Mouse (Mus musculus) midbrain, embryonic 16.5 days (tissue): ENCODE results near the gene Dppa5a. TPM values are rescaled to one million over a fixed set of nuclear protein-coding genes. Genes with fewer than 3 reads are reported as not detected.

ENCODE experiments used
- ATAC-seq: fragments of 200-750 bp; cut with Nextera tagmentation; 2 replicates; pipeline ENCODE4 v1.8.0; 2017; ENCODE audit warnings: moderate TSS enrichment
- H3K27ac ChIP-seq: fragments of 300-500 bp; sonication (generic); 2 replicates; pipeline ENCODE4 v1.5.1; 2014; ENCODE audit warnings: mild to moderate bottlenecking, low read length, mixed read lengths
- H3K27me3 ChIP-seq: fragments of 300-500 bp; sonication (generic); 2 replicates; pipeline ENCODE4 v1.6.1; 2014; ENCODE audit warnings: low read depth, low read length, mixed read lengths; ENCODE audit not compliant: control insufficient read depth, insufficient read depth
- H3K36me3 ChIP-seq: fragments of 300-500 bp; sonication (generic); 2 replicates; pipeline ENCODE4 v1.6.1; 2014; ENCODE audit warnings: mild to moderate bottlenecking, low read length, moderate library complexity, mixed read lengths; ENCODE audit not compliant: control insufficient read depth, insufficient read depth
- H3K4me1 ChIP-seq: fragments of 300-500 bp; sonication (generic); 2 replicates; pipeline ENCODE4 v1.6.1; 2014; ENCODE audit warnings: mild to moderate bottlenecking, low read length, mixed read lengths; ENCODE audit not compliant: control insufficient read depth, insufficient read depth
- H3K4me2 ChIP-seq: fragments of 300-500 bp; sonication (generic); 2 replicates; pipeline ENCODE4 v1.6.1; 2014; ENCODE audit warnings: mild to moderate bottlenecking, low read length, mixed read lengths
- H3K4me3 ChIP-seq: fragments of 300-500 bp; sonication (generic); 2 replicates; pipeline ENCODE4 v1.5.1; 2014; ENCODE audit warnings: low read depth, mild to moderate bottlenecking, low read length, moderate library complexity, mixed read lengths
- H3K9ac ChIP-seq: fragments of 300-500 bp; sonication (generic); 2 replicates; pipeline ENCODE4 v1.6.1; 2014; ENCODE audit warnings: low read depth, low read length, mixed read lengths
- H3K9me3 ChIP-seq: fragments of 300-500 bp; sonication (generic); replicated peaks from 2 replicates; pipeline ENCODE4 v1.6.1; 2014; ENCODE audit warnings: mild to moderate bottlenecking, low read length, mixed read lengths; ENCODE audit not compliant: control insufficient read depth, poor library complexity, severe bottlenecking
- WGBS: fragments of 180-500 bp; shearing (Covaris S2); extraction: QIAGEN DNeasy Blood & Tissue Kit; methylation state at CpG from one replicate; pipeline ENCODE4 v1.1.7; 2014; 5-methylcytosine and 5-hydroxymethylcytosine counted together
- polyA plus RNA-seq: library from polyadenylated mRNA; unstranded; fragments of >200 nt; fragmentation: Nextera tagmentation; extraction: Ambion mirVana; gene quantifications from 2 replicates; pipeline ENCODE4 v1.2.1, GENCODE M21; 2015

The Dppa5a gene
- polyA plus RNA-seq, 1 experiment from 2014 or later: 8.3 TPM

DNA sequence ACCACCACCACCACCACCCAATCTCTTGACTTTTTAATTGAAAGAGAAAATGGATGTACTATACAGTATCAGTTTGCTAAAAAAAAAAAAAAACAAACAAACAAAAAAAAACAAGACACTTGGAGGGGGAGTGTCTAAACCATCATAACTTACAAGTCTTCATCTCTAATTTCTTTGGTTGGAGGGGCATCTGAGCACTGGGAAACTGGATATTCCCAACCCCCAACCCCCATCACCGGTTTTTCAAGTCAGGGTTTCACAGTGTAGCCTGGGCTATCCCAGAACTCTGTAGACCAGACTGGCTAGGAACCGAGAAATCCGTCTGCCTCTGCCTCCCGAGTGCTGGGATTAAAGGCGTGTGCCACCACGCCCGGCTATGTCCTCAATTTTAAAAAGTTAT is 1.8 kb upstream of the Dppa5a start:
- Histone ChIP-seq H3K27me3 (no peaks in the 10 kb centered on the region), H3K9ac (no peak overlapping the region), H3K4me2 (no peak overlapping the region), H3K27ac (no peak overlapping the region), H3K36me3 (no peaks in the 10 kb centered on the region), H3K4me3 (no peak overlapping the region), H3K4me1 (no peaks in the 10 kb centered on the region), H3K9me3 (no peaks in the 10 kb centered on the region)
- no peak for ATAC-seq
- 91% methylated on average over 7 of the region's 7 CpGs for WGBS

DNA sequence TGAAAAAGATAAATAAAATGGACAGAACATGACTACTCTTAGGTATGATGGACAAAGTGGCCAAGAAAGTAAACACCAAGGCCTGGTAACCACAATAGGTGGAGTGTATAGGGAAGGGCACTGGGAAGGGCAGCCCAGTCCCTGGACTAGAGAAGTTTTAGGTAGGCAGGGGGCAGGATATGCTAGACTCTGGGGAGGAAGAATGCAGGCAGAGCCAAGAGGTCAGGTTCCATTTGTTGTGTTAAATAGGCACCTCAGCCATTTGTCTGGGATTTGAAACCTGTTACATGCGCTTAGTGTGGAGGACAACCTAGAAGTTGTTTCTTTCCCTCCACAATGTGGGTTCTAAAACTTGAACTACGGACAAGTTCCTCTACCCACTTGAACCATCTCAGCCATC is 1.4 kb upstream of the Dppa5a start:
- no peaks in the 10 kb centered on the region for H3K4me1 ChIP-seq
- WGBS: 94% methylated on average over 2 of the region's 2 CpGs
- no peak overlapping the region for H3K4me2 ChIP-seq
- no peaks in the 10 kb centered on the region for H3K9me3 ChIP-seq
- no peak overlapping the region for H3K4me3 ChIP-seq
- H3K36me3 ChIP-seq: no peaks in the 10 kb centered on the region
- no peak overlapping the region for H3K9ac ChIP-seq
- H3K27me3 ChIP-seq: no peaks in the 10 kb centered on the region
- no peak overlapping the region for H3K27ac ChIP-seq
- ATAC-seq: no peak

DNA sequence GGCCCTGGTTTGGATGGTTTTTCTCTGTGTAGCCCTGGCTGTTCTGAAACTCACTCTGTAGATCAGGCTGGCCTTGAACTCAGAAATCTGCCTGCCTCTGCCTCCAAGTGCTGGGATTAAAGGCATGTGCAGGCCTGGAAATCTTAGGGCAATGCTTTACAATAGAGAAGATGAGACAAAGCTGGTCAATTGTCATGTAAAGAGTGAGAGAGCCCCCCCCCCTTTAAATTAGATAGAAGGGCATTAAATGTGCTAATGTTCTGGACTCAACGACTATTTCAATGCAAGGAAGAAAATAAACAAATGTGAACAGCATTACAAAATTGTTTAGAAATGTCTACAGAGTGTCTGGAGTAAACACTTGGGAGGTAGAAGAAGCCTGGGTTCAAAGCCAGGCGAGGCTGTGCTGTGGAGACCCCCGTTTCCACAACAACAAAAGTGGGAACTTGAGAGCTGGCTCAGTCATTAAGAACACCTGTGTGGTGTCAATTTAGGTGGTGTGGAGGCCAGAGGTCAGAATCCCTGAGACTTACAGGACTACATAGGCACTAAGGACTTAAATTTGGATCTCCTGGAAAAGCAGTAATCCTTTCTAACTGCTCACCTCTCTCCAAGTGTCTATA is 805 bp upstream of the Dppa5a start:
- Histone ChIP-seq H3K27me3 (no peaks in the 10 kb centered on the region), H3K27ac (no peak overlapping the region)
- ATAC-seq: no peak

DNA sequence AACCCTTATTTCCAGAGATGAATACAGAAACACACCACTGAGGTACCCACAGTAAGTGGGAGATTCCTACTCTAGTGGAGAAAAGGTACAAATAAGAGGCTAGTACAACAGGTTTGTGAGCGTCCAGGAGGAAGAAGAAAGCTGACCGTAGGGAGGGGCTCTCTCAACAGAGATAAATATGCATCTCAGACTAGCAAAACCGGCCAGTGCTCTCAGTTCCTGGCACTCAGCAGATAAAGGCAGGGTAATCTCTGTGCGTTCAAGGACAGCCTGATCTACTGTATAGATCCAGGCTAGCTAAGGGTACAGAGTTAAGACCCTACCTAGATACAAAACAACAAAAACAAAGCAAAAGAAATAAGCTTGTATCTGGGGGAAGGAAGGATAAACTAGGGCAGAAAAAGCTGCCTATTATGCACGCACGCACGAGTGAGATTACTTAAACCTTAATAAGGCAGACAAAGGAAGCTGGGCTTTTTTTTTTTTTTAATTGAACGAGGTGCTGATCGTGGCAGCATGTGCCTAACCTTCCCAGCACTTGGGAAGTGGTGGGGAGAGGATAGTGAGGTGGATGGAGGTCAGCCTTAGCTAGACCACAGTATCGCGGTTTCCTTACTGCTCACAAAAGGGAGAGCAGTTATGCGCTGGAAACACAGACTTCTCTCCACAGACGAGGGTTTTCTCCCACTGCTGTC is 2.0 kb downstream of the Dppa5a start:
- Histone ChIP-seq H3K36me3 (no peaks in the 10 kb centered on the region), H3K4me3 (no peak overlapping the region), H3K4me2 (no peak overlapping the region), H3K9ac (no peak overlapping the region), H3K27me3 (no peaks in the 10 kb centered on the region), H3K27ac (no peak overlapping the region), H3K4me1 (no peaks in the 10 kb centered on the region), H3K9me3 (no peaks in the 10 kb centered on the region)
- no peak for ATAC-seq
- WGBS: 63% methylated on average over 13 of the region's 13 CpGs

More for the DNA sequence above, 805 bp upstream of the Dppa5a start:
- WGBS: 86% methylated on average over 3 of the region's 3 CpGs
- Histone ChIP-seq H3K9me3 (no peaks in the 10 kb centered on the region), H3K36me3 (no peaks in the 10 kb centered on the region), H3K4me3 (no peak overlapping the region), H3K9ac (no peak overlapping the region), H3K4me1 (no peaks in the 10 kb centered on the region), H3K4me2 (no peak overlapping the region)

DNA sequence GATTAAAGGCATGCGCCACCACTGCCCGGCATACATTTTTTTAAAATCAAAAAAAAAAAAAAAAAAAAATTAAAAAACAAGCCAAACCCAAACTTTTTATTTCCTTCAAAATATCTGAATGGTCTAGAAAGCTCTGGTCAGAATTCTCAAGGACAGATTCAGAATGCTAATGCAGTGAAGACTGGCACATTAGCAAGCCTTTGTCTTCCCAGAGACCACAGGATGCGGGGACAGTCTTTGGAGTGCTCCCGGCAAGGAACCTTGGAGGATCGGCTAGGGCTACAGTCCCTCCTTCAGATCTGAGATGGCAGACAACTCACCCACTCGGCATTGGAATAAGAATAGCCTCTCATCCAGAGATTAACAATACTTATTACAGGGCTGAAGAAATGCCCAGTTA is 3.3 kb downstream of the Dppa5a start:
- Histone ChIP-seq H3K4me1 (no peaks in the 10 kb centered on the region), H3K27ac (no peak overlapping the region), H3K9ac (no peak overlapping the region), H3K9me3 (no peaks in the 10 kb centered on the region), H3K4me3 (no peak overlapping the region), H3K36me3 (no peaks in the 10 kb centered on the region), H3K4me2 (no peak overlapping the region), H3K27me3 (no peaks in the 10 kb centered on the region)
- no peak for ATAC-seq
- 92% methylated on average over 6 of the region's 6 CpGs for WGBS

DNA sequence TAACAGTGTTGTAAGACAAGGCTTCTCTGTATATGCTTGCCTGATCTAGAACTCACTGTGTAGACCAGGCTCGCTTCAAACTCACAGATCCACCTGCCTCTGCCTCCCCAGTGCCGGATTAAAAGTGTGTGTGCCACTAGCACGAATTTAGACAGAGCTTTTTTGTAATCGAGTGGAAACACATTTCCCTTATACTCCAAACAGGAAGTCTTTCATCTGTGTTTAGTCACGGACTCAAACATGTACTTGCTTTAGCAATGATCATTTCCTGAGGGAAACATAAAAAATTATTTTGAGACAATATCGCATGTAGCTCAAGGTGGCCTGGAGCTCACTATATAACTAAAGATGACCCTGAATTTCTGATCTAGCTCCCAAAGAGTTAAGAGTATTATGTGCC is 4.6 kb downstream of the Dppa5a start:
- no peaks in the 10 kb centered on the region for H3K9me3 ChIP-seq
- ATAC-seq: no peak
- WGBS: 78% methylated on average over 6 of the region's 6 CpGs

DNA sequence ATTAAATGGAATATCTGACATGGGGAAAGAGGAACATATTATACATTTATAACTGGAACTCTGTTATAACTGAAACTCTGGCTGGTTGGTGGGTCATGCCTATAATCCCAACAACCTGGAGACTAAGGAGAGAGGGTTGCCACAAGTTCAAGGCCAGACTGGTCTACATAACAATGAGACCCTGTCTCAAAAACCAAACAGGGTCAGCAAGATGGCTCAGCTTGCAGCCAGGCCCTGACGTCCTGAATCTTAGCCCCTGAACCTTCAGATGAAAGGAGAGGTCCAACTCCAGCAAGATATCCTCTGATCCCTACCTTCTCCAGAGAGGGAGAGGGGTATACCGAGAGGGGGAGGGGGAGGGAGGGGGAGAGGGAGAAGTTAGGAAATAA is 7.5 kb downstream of the Dppa5a start:
- Histone ChIP-seq H3K9ac (no peak overlapping the region), H3K4me3 (no peak overlapping the region), H3K4me1 (no peaks in the 10 kb centered on the region), H3K4me2 (no peak overlapping the region), H3K9me3 (no peaks in the 10 kb centered on the region), H3K36me3 (no peaks in the 10 kb centered on the region), H3K27ac (no peak overlapping the region), H3K27me3 (no peaks in the 10 kb centered on the region)
- 37% methylated on average over 2 of the region's 2 CpGs for WGBS
- no peak for ATAC-seq

More for the DNA sequence above, 4.6 kb downstream of the Dppa5a start:
- H3K27ac ChIP-seq: no peak overlapping the region
- H3K9ac ChIP-seq: no peak overlapping the region
- H3K4me3 ChIP-seq: no peak overlapping the region
- H3K4me2 ChIP-seq: no peak overlapping the region
- no peaks in the 10 kb centered on the region for H3K27me3 ChIP-seq
- H3K36me3 ChIP-seq: no peaks in the 10 kb centered on the region
- H3K4me1 ChIP-seq: no peaks in the 10 kb centered on the region

DNA sequence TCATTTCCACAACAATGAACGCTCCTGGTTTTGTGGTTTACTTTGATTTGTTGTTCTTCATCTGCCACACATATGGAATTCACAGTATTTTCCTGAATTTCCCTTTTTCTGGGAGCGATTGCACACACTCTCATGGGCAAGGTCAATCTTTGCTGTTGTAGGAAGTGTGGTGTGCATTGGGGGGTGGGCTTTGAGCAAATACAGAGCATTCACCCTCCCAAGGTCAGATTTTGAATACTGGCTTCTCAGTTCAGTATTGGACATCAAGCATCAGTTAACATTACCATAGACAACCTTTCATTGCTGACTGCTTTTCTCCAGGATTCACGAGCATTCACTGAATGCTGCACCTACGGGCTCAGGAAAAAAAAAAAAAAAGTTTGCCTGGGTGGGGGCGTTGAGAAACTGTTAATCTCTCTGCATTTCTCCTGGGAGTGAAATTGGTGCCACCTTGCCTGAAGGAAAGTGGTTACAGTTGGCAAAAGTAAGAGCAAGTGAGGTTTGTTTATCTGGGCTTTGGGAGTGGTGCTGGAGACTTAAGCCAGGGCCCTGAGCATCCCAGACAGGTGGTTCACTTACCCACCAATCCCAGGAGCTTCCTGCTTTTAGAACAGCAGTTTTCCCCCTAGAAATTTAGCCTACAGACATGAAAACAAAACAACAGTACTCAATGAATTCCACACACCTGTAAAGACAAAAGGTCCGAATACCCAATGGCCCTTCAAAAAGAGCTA is 8.1 kb downstream of the Dppa5a start:
- Histone ChIP-seq H3K27ac (no peak overlapping the region), H3K27me3 (no peaks in the 10 kb centered on the region), H3K9me3 (no peaks in the 10 kb centered on the region), H3K36me3 (no peaks in the 10 kb centered on the region), H3K4me1 (no peaks in the 10 kb centered on the region), H3K9ac (no peak overlapping the region), H3K4me3 (no peak overlapping the region), H3K4me2 (no peak overlapping the region)
- 83% methylated on average over 6 of the region's 6 CpGs for WGBS
- ATAC-seq: no peak

DNA sequence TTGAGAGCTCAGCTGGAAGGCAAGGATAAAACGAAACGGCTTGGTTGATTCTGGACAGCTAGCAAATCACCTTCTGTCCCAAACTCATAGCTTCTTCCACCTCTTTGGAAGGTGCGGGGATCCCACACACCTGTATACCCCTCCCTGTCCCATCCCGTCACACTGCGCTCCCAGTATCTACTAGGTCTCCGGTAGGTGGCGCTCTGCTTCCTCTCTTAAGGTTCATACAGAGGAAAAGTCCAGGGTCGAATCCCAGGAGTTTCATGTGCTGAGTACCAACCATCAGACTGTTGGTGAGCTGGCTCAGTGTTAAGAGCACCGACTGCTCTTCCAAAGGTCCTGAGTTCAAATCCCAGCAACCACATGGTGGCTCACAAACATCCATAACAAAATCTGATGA is 9.9 kb downstream of the Dppa5a start:
- H3K4me3 ChIP-seq: no peak overlapping the region
- H3K9ac ChIP-seq: no peak overlapping the region
- WGBS: 10% methylated on average over 9 of the region's 9 CpGs
- no peak for ATAC-seq
- H3K4me2 ChIP-seq: no peak overlapping the region
- no peak overlapping the region for H3K27ac ChIP-seq
- no peaks in the 10 kb centered on the region for H3K4me1 ChIP-seq
- H3K27me3 ChIP-seq: no peaks in the 10 kb centered on the region
- H3K9me3 ChIP-seq: no peaks in the 10 kb centered on the region
- no peaks in the 10 kb centered on the region for H3K36me3 ChIP-seq
